Mouse (Mus musculus) right cerebral cortex, postnatal 36 days (tissue): ENCODE data around the gene Ccdc162.

ENCODE experiments used
- DNase-seq, 2 experiments: peaks; one replicate each; pipeline ENCODE4 v3.0.0; 2022; ENCODE audit warnings: low spot score in 2 of 2, mixed read lengths in 1 of 2

The Ccdc162 gene

GRCm38 (mm10) chr10:41635276-41636033 lies 81.0 kb downstream of the Ccdc162 start:
- peak in 1 of 2 experiments; percentile 2 for DNase-seq

GRCm38 (mm10) chr10:41633801-41634200 lies 82.6 kb downstream of the Ccdc162 start:
- no peak for DNase-seq

GRCm38 (mm10) chr10:41632062-41632461 lies 84.4 kb downstream of the Ccdc162 start:
- DNase-seq, result no peak

GRCm38 (mm10) chr10:41626996-41627395 lies 89.4 kb downstream of the Ccdc162 start:
- no peak for DNase-seq

- no peak for DNase-seq
These were observed 96.4 kb downstream of the Ccdc162 start for GRCm38 (mm10) chr10:41619988-41620387.

GRCm38 (mm10) chr10:41615487-41615886 lies 100.9 kb downstream of the Ccdc162 start:
- DNase-seq, result no peak

- no peak for DNase-seq
These were observed 104.5 kb downstream of the Ccdc162 start for GRCm38 (mm10) chr10:41611941-41612340.

GRCm38 (mm10) chr10:41609475-41609874 lies 107.0 kb downstream of the Ccdc162 start:
- no peak for DNase-seq

- no peak for DNase-seq
These were observed 107.9 kb downstream of the Ccdc162 start for GRCm38 (mm10) chr10:41608485-41608884.

GRCm38 (mm10) chr10:41602667-41603066 lies 113.8 kb downstream of the Ccdc162 start:
- DNase-seq, result no peak

GRCm38 (mm10) chr10:41601898-41602545 lies 114.4 kb downstream of the Ccdc162 start:
- DNase-seq, result no peak

GRCm38 (mm10) chr10:41601302-41601701 lies 115.1 kb downstream of the Ccdc162 start:
- DNase-seq, result no peak

GRCm38 (mm10) chr10:41599051-41599450 lies 117.4 kb downstream of the Ccdc162 start:
- no peak for DNase-seq

GRCm38 (mm10) chr10:41598221-41598620 lies 118.2 kb downstream of the Ccdc162 start:
- DNase-seq, result no peak

GRCm38 (mm10) chr10:41595550-41595949 lies 120.9 kb downstream of the Ccdc162 start:
- DNase-seq, result no peak

- no peak for DNase-seq
These were observed 121.5 kb downstream of the Ccdc162 start for GRCm38 (mm10) chr10:41594957-41595356.

- no peak for DNase-seq
These were observed 122.0 kb downstream of the Ccdc162 start for GRCm38 (mm10) chr10:41594433-41594832.

- no peak for DNase-seq
These were observed 127.8 kb downstream of the Ccdc162 start for GRCm38 (mm10) chr10:41588616-41589015.

GRCm38 (mm10) chr10:41586947-41587852 lies 129.2 kb downstream of the Ccdc162 start:
- DNase-seq, result no peak

- DNase-seq, result no peak
These were observed 133.1 kb downstream of the Ccdc162 start for GRCm38 (mm10) chr10:41583383-41583782.

- DNase-seq, result no peak
These were observed 133.5 kb downstream of the Ccdc162 start for GRCm38 (mm10) chr10:41582901-41583361.

GRCm38 (mm10) chr10:41580441-41580840 lies 136.0 kb downstream of the Ccdc162 start:
- no peak for DNase-seq
